Mouse (Mus musculus): Measurements from ENCODE around the gene Fat2. TPM values are rescaled to one million over a fixed set of nuclear protein-coding genes. Genes with fewer than 3 reads are reported as not detected.

Gene Fat2
- polyA plus RNA-seq, 1 experiment from 2014 or later = 0.24 TPM

- Histone ChIP-seq H3K9me3 (ENCODE audit: control insufficient read depth, low read length) (no peaks in the 10 kb centered on the region), H3K4me2 (ENCODE audit: low read length) (no peak overlapping the region), H3K4me3 (replicated peaks; ENCODE audit: low read depth, low read length) (no peak overlapping the region), H3K36me3 (ENCODE audit: control insufficient read depth, insufficient read depth, low read length) (no peaks in the 10 kb centered on the region), H3K27me3 (ENCODE audit: control insufficient read depth, insufficient read depth, low read length) (no peaks in the 10 kb centered on the region), H3K9ac (replicated peaks; ENCODE audit: low read length) (no peak overlapping the region), H3K27ac (replicated peaks; ENCODE audit: low read depth, low read length) (no peak overlapping the region), H3K4me1 (ENCODE audit: control insufficient read depth, insufficient read depth, low read length) (no peaks in the 10 kb centered on the region)
- WGBS = 82% methylated on average over 8 of the region's 8 CpGs
- no peak for DNase-seq
- no peak for ATAC-seq (ENCODE audit: low FRiP score, low TSS enrichment)
Measured at GRCm38 (mm10) chr11:55323854-55324253, 12.5 kb downstream of the Fat2 start.

DNA sequence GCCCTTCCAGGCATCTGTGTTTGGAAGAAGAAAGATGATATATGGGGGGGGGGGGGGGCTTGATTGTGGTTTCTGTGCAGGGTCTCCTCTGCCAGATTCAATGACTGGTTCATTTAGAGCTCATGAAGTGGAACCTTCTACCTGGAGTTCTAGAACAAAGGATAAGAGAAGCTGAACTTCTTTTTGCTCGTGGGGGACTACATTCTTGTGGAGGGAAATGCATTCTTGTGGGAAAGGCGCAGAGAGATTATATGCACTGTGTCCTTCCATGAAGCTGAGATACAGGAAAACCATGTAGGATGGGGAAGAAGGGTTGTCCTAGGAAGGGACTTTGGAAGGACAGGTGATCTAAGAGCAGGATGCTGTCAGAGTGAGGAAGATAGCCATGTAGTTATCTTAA, 15.4 kb downstream of the Fat2 start:
- Histone ChIP-seq H3K36me3 (ENCODE audit: control insufficient read depth, insufficient read depth, low read length) (no peaks in the 10 kb centered on the region), H3K27me3 (ENCODE audit: control insufficient read depth, insufficient read depth, low read length) (no peaks in the 10 kb centered on the region), H3K9ac (replicated peaks; ENCODE audit: low read length) (no peak overlapping the region), H3K4me3 (replicated peaks; ENCODE audit: low read depth, low read length) (no peak overlapping the region), H3K4me2 (ENCODE audit: low read length) (no peak overlapping the region), H3K9me3 (ENCODE audit: control insufficient read depth, low read length) (no peaks in the 10 kb centered on the region), H3K4me1 (ENCODE audit: control insufficient read depth, insufficient read depth, low read length) (no peaks in the 10 kb centered on the region), H3K27ac (replicated peaks; ENCODE audit: low read depth, low read length) (no peak overlapping the region)
- DNase-seq = no peak
- WGBS = 66% methylated on average over 2 of the region's 2 CpGs
- no peak for ATAC-seq (ENCODE audit: low FRiP score, low TSS enrichment)

DNA sequence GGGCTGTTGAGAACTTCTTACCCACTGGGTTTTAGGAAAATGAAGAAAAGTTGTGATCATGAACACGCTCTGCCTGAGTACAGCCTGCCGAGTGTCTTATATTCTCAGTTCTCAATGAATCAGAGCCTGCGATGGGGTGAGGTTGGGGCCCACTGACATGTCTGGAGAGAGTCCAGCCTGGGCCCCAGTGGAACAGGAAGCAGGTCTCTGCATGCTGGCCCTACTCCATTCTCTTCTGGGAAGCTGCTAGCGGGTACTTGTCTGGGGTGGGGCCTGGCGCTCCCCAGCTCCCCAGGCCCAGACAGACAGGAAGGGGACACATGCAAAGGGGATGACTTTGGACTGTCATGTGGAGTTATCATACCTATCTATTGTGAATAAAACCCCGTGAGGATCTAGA, 20.4 kb downstream of the Fat2 start:
- ATAC-seq (ENCODE audit: low FRiP score, low TSS enrichment) = no peak
- no peaks in the 10 kb centered on the region for H3K27me3 ChIP-seq (ENCODE audit: control insufficient read depth, insufficient read depth, low read length)
- 89% methylated on average over 6 of the region's 6 CpGs for WGBS
- H3K4me3 ChIP-seq (replicated peaks; ENCODE audit: low read depth, low read length) = no peak overlapping the region
- no peaks in the 10 kb centered on the region for H3K36me3 ChIP-seq (ENCODE audit: control insufficient read depth, insufficient read depth, low read length)
- H3K9me3 ChIP-seq (ENCODE audit: control insufficient read depth, low read length) = no peaks in the 10 kb centered on the region
- H3K4me1 ChIP-seq (ENCODE audit: control insufficient read depth, insufficient read depth, low read length) = no peaks in the 10 kb centered on the region
- no peak overlapping the region for H3K4me2 ChIP-seq (ENCODE audit: low read length)
- no peak overlapping the region for H3K9ac ChIP-seq (replicated peaks; ENCODE audit: low read length)
- no peak overlapping the region for H3K27ac ChIP-seq (replicated peaks; ENCODE audit: low read depth, low read length)
- DNase-seq = no peak

- Histone ChIP-seq H3K9me3 (ENCODE audit: control insufficient read depth, low read length) (no peaks in the 10 kb centered on the region), H3K4me3 (replicated peaks; ENCODE audit: low read depth, low read length) (no peak overlapping the region), H3K9ac (replicated peaks; ENCODE audit: low read length) (no peak overlapping the region), H3K27me3 (ENCODE audit: control insufficient read depth, insufficient read depth, low read length) (no peaks in the 10 kb centered on the region), H3K36me3 (ENCODE audit: control insufficient read depth, insufficient read depth, low read length) (no peaks in the 10 kb centered on the region), H3K27ac (replicated peaks; ENCODE audit: low read depth, low read length) (no peak overlapping the region), H3K4me1 (ENCODE audit: control insufficient read depth, insufficient read depth, low read length) (no peaks in the 10 kb centered on the region), H3K4me2 (ENCODE audit: low read length) (no peak overlapping the region)
- WGBS = 59% methylated on average over 2 of the region's 2 CpGs
- DNase-seq = no peak
- ATAC-seq (ENCODE audit: low FRiP score, low TSS enrichment) = no peak
Measured at GRCm38 (mm10) chr11:55314704-55315047, 21.7 kb downstream of the Fat2 start.

DNA sequence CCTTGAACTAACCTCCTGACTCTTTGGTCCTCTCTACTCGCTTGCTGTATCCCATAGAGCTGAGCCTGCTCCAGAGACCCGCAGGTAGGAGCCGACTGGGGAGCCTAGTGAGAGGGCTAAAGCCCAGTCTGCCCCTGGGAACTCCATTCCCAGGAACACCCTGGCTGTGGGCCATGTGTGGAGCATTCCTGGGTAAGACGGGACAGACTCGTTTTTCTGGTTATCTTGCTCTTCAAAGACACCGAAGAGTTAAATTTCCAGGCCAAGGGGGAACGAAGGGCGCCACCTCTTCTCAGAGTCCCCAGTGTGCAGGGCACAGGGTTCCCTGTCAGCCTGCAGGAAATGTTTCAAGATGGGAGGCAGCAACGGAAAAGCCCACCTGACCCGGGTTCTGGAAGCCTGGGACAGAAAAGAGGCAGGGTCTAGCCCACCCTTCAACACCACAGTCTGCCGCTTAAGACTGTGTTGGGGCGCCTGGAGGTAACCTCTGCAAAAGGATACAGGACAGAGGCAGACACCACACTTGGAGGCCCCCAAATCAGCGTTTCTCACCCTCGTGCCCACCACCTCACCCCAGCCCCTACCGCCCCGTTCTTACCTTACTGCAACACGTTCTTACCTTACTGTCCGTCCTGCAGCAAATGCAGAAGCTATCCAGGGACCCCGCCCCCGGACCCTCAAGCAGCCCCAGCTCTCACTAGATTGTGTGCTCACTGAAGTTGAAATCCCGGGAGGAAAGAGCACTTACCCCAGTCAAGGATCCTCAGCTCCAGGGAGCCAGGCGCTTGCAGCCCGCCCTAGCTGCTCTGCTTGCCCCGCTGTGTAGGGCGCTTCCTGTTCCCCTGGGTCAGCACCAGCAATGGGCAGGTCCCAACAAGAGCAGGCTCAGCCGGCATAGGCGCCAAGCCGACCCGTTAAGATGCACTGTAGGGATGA, 22.3 kb downstream of the Fat2 start:
- ATAC-seq (ENCODE audit: low FRiP score, low TSS enrichment) = no peak
- H3K27me3 ChIP-seq (ENCODE audit: control insufficient read depth, insufficient read depth, low read length) = no peaks in the 10 kb centered on the region
- H3K4me3 ChIP-seq (replicated peaks; ENCODE audit: low read depth, low read length) = no peak overlapping the region
- H3K9me3 ChIP-seq (ENCODE audit: control insufficient read depth, low read length) = no peaks in the 10 kb centered on the region
- no peak overlapping the region for H3K27ac ChIP-seq (replicated peaks; ENCODE audit: low read depth, low read length)
- no peaks in the 10 kb centered on the region for H3K4me1 ChIP-seq (ENCODE audit: control insufficient read depth, insufficient read depth, low read length)
- H3K36me3 ChIP-seq (ENCODE audit: control insufficient read depth, insufficient read depth, low read length) = no peaks in the 10 kb centered on the region
- DNase-seq = no peak
- 29% methylated on average over 29 of the region's 29 CpGs for WGBS
- H3K4me2 ChIP-seq (ENCODE audit: low read length) = no peak overlapping the region
- H3K9ac ChIP-seq (replicated peaks; ENCODE audit: low read length) = no peak overlapping the region

GRCm38 (mm10) chr11:55302350-55302749, 34.0 kb downstream of the Fat2 start:
- Histone ChIP-seq H3K9me3 (ENCODE audit: control insufficient read depth, low read length) (no peaks in the 10 kb centered on the region), H3K9ac (replicated peaks; ENCODE audit: low read length) (no peak overlapping the region), H3K4me3 (replicated peaks; ENCODE audit: low read depth, low read length) (no peak overlapping the region), H3K4me2 (ENCODE audit: low read length) (no peak overlapping the region), H3K4me1 (ENCODE audit: control insufficient read depth, insufficient read depth, low read length) (no peaks in the 10 kb centered on the region), H3K27ac (replicated peaks; ENCODE audit: low read depth, low read length) (no peak overlapping the region), H3K36me3 (ENCODE audit: control insufficient read depth, insufficient read depth, low read length) (no peaks in the 10 kb centered on the region), H3K27me3 (ENCODE audit: control insufficient read depth, insufficient read depth, low read length) (no peaks in the 10 kb centered on the region)
- ATAC-seq (ENCODE audit: low FRiP score, low TSS enrichment) (no peak), DNase-seq (no peak)
- 74% methylated on average over 4 of the region's 4 CpGs for WGBS

- H3K27ac ChIP-seq (replicated peaks; ENCODE audit: low read depth, low read length) = no peak overlapping the region
- no peaks in the 10 kb centered on the region for H3K36me3 ChIP-seq (ENCODE audit: control insufficient read depth, insufficient read depth, low read length)
- ATAC-seq (ENCODE audit: low FRiP score, low TSS enrichment) (no peak), DNase-seq (no peak)
- no peaks in the 10 kb centered on the region for H3K4me1 ChIP-seq (ENCODE audit: control insufficient read depth, insufficient read depth, low read length)
- no peak overlapping the region for H3K4me3 ChIP-seq (replicated peaks; ENCODE audit: low read depth, low read length)
- no peak overlapping the region for H3K4me2 ChIP-seq (ENCODE audit: low read length)
- WGBS = 82% methylated on average over 5 of the region's 5 CpGs
- no peaks in the 10 kb centered on the region for H3K27me3 ChIP-seq (ENCODE audit: control insufficient read depth, insufficient read depth, low read length)
- H3K9ac ChIP-seq (replicated peaks; ENCODE audit: low read length) = no peak overlapping the region
- no peaks in the 10 kb centered on the region for H3K9me3 ChIP-seq (ENCODE audit: control insufficient read depth, low read length)
Measured at GRCm38 (mm10) chr11:55293179-55293578, 43.2 kb downstream of the Fat2 start.

GRCm38 (mm10) chr11:55291901-55292300, 44.5 kb downstream of the Fat2 start:
- no peaks in the 10 kb centered on the region for H3K4me1 ChIP-seq (ENCODE audit: control insufficient read depth, insufficient read depth, low read length)
- ATAC-seq (ENCODE audit: low FRiP score, low TSS enrichment) (no peak), DNase-seq (no peak)
- H3K4me3 ChIP-seq (replicated peaks; ENCODE audit: low read depth, low read length) = no peak overlapping the region
- 87% methylated on average over 7 of the region's 7 CpGs for WGBS
- H3K9me3 ChIP-seq (ENCODE audit: control insufficient read depth, low read length) = no peaks in the 10 kb centered on the region
- no peaks in the 10 kb centered on the region for H3K36me3 ChIP-seq (ENCODE audit: control insufficient read depth, insufficient read depth, low read length)
- H3K27ac ChIP-seq (replicated peaks; ENCODE audit: low read depth, low read length) = no peak overlapping the region
- H3K9ac ChIP-seq (replicated peaks; ENCODE audit: low read length) = no peak overlapping the region
- no peaks in the 10 kb centered on the region for H3K27me3 ChIP-seq (ENCODE audit: control insufficient read depth, insufficient read depth, low read length)
- no peak overlapping the region for H3K4me2 ChIP-seq (ENCODE audit: low read length)

- no peaks in the 10 kb centered on the region for H3K4me1 ChIP-seq (ENCODE audit: control insufficient read depth, insufficient read depth, low read length)
- no peak for DNase-seq
- H3K4me3 ChIP-seq (replicated peaks; ENCODE audit: low read depth, low read length) = no peak overlapping the region
- ATAC-seq (ENCODE audit: low FRiP score, low TSS enrichment) = no peak
- no peaks in the 10 kb centered on the region for H3K36me3 ChIP-seq (ENCODE audit: control insufficient read depth, insufficient read depth, low read length)
- no peaks in the 10 kb centered on the region for H3K27me3 ChIP-seq (ENCODE audit: control insufficient read depth, insufficient read depth, low read length)
- H3K9ac ChIP-seq (replicated peaks; ENCODE audit: low read length) = no peak overlapping the region
- H3K27ac ChIP-seq (replicated peaks; ENCODE audit: low read depth, low read length) = no peak overlapping the region
- 89% methylated on average over 5 of the region's 5 CpGs for WGBS
- H3K4me2 ChIP-seq (ENCODE audit: low read length) = no peak overlapping the region
- H3K9me3 ChIP-seq (ENCODE audit: control insufficient read depth, low read length) = no peaks in the 10 kb centered on the region
Measured at GRCm38 (mm10) chr11:55289851-55290391, 46.4 kb downstream of the Fat2 start.
